Mouse (Mus musculus) embryonic facial prominence, embryonic 11.5 days (tissue): Measurements from ENCODE around the gene Kyat3. TPM values are rescaled to one million over a fixed set of nuclear protein-coding genes. Genes with fewer than 3 reads are reported as not detected.

Source experiments
- ATAC-seq: fragments of 200-750 bp; cut with Nextera tagmentation; replicated peaks from 2 replicates; pipeline ENCODE4 v1.8.0; 2017; ENCODE audit warnings: low read depth; ENCODE audit not compliant: insufficient number of reproducible peaks, low FRiP score, low TSS enrichment
- DNase-seq: peaks from one replicate; pipeline ENCODE4 v3.0.0-alpha.2; 2015; ENCODE audit warnings: low spot score
- H3K27ac ChIP-seq: fragments of 300-500 bp; sonication (generic); replicated peaks from 2 replicates; pipeline ENCODE4 v1.5.1; 2014; ENCODE audit warnings: mild to moderate bottlenecking, low read depth, low read length, control low read depth
- H3K27me3 ChIP-seq: fragments of 300-500 bp; sonication (generic); 2 replicates; pipeline ENCODE4 v1.6.1; 2014; ENCODE audit warnings: mild to moderate bottlenecking, low read length, moderate library complexity, mixed read lengths; ENCODE audit not compliant: control insufficient read depth, insufficient read depth
- H3K36me3 ChIP-seq: fragments of 300-500 bp; sonication (generic); replicated peaks from 2 replicates; pipeline ENCODE4 v1.6.1; 2014; ENCODE audit warnings: low read depth, mild to moderate bottlenecking, low read length, moderate library complexity, mixed read lengths; ENCODE audit not compliant: control insufficient read depth, insufficient read depth
- H3K4me1 ChIP-seq: fragments of 300-500 bp; sonication (generic); 2 replicates; pipeline ENCODE4 v1.6.1; 2014; ENCODE audit warnings: low read length, mixed read lengths; ENCODE audit not compliant: control insufficient read depth, insufficient read depth
- H3K4me2 ChIP-seq: fragments of 300-500 bp; sonication (generic); 2 replicates; pipeline ENCODE4 v1.6.1; 2014; ENCODE audit warnings: low read depth, mild to moderate bottlenecking, control low read depth, low read length, moderate library complexity
- H3K4me3 ChIP-seq: fragments of 300-500 bp; sonication (generic); 2 replicates; pipeline ENCODE4 v1.5.1; 2014; ENCODE audit warnings: low read depth, low read length, control low read depth
- H3K9ac ChIP-seq: fragments of 300-500 bp; sonication (generic); replicated peaks from 2 replicates; pipeline ENCODE4 v1.6.1; 2014; ENCODE audit warnings: mild to moderate bottlenecking, control low read depth, low read length
- H3K9me3 ChIP-seq: fragments of 300-500 bp; sonication (generic); replicated peaks from 2 replicates; pipeline ENCODE4 v1.6.1; 2016; ENCODE audit warnings: mild to moderate bottlenecking, low read length, inconsistent platforms, mixed read lengths; ENCODE audit not compliant: control insufficient read depth
- WGBS: fragments of 180-500 bp; shearing (Covaris S2); extraction: QIAGEN DNeasy Blood & Tissue Kit; methylation state at CpG from one replicate; pipeline ENCODE4 v1.1.7; 2014; 5-methylcytosine and 5-hydroxymethylcytosine counted together
- polyA plus RNA-seq: library from polyadenylated mRNA; unstranded; fragments of >200 nt; fragmentation: Nextera tagmentation; extraction: Ambion mirVana; gene quantifications from 2 replicates; pipeline ENCODE4 v1.2.1, GENCODE M21; 2014

Gene Kyat3
- polyA plus RNA-seq, 1 experiment from 2014 or later, result 22.5 TPM

DNA sequence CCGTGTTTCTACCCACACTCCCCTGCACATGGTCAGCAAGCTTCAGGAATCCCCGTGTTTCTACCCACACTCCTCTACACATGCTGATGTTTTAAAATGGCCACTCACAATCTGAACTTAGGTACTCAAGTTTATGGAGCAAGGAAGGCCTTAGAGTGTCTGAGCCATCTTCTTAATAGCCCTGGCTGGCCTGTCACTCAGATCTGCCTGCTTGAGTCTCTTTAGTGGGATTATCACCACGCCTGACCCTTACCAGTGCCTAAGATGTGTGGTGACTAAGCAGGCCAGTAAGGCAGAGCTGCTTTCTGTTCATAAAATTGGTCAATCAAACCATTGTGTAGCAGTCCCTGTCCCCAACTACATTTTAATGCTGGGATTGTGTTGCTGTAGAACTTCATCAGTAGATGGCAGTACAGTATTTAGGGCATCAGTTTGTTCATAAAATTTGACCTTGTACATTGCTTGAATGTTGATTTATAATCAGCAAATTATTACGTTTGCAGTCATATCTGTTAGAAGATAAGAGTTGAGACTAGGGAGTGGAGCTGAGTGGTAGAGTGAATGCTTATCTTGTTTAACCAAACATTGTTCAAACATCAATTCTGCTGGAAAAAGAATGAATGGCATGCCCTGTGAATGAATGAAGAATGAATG, 72.8 kb downstream of the Kyat3 start:
- Histone ChIP-seq H3K9me3 (no peaks in the 10 kb centered on the region), H3K9ac (no peak overlapping the region), H3K36me3 (no peaks in the 10 kb centered on the region; the same call in 1 of the 2 replicates), H3K4me2 (no peak overlapping the region), H3K4me3 (no peak overlapping the region), H3K27me3 (no peaks in the 10 kb centered on the region), H3K27ac (no peak overlapping the region), H3K4me1 (no peaks in the 10 kb centered on the region)
- ATAC-seq (no peak), DNase-seq (no peak)
- WGBS, result 84% methylated on average over 4 of the region's 4 CpGs

DNA sequence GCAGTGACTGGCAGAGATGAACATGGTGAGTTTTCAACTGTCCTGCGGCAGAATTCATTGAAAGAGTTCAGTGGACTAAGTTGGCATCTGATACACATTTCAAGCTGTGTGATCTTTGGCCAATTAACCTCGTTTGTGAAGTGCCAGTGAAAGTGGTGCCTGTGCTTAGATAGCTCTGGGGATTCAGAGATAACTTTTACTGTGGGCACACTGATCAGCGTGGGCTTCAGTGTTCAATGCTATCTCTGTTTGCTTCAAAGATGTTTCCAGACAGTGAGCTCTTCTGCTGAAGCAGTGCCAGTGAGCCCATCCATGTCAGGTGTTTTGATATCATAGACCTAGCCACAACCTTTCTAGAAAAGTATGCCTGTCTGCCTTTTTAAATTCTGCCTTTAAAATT, 76.4 kb downstream of the Kyat3 start:
- no peak overlapping the region for H3K9ac ChIP-seq
- H3K4me1 ChIP-seq, result no peaks in the 10 kb centered on the region
- WGBS, result 92% methylated on average over 3 of the region's 3 CpGs
- no peak overlapping the region for H3K27ac ChIP-seq
- H3K4me3 ChIP-seq, result no peak overlapping the region
- H3K4me2 ChIP-seq, result no peak overlapping the region
- H3K36me3 ChIP-seq, result no peaks in the 10 kb centered on the region; the same call in none of the 2 replicates
- DNase-seq, result no peak
- no peak for ATAC-seq
- H3K27me3 ChIP-seq, result no peaks in the 10 kb centered on the region
- H3K9me3 ChIP-seq, result no peaks in the 10 kb centered on the region

DNA sequence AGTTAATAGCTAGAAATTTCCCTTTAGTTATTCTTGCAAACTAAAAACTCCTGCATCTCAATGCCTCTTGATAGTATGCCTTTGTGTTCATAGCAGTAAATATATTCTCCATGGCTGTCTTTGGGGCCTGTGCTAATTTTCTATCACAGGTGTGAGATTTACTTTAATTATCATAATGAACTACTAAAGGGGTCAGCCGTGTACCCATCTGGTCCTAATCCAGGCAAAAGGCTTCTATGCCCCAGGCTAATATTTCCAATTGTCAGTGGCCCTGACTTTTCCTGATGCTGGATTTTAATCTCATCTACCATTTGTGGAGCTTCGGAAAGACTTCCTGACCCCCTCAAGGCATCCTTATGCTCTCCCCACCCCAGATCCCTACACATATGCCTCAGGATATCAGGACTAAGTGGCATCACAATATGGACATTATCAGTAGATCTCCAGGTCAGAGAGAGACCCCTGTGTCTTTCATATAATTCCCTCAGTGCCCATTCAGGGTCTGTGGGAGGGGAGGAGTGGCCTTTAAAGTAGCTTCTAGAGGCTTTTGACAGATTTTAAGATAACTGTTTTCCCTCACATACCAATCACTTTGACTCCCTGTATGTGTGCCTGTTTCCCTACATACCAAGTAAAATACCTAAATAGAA, 85.7 kb downstream of the Kyat3 start:
- peaks cover 4% of the 10 kb centered on the region for H3K36me3 ChIP-seq
- 55% methylated on average over 2 of the region's 2 CpGs for WGBS
- H3K4me2 ChIP-seq, result no peak overlapping the region
- no peaks in the 10 kb centered on the region for H3K9me3 ChIP-seq
- H3K4me3 ChIP-seq, result no peak overlapping the region
- no peaks in the 10 kb centered on the region for H3K27me3 ChIP-seq
- ATAC-seq (no peak), DNase-seq (no peak)
- no peaks in the 10 kb centered on the region for H3K4me1 ChIP-seq
- H3K9ac ChIP-seq, result no peak overlapping the region
- no peak overlapping the region for H3K27ac ChIP-seq

DNA sequence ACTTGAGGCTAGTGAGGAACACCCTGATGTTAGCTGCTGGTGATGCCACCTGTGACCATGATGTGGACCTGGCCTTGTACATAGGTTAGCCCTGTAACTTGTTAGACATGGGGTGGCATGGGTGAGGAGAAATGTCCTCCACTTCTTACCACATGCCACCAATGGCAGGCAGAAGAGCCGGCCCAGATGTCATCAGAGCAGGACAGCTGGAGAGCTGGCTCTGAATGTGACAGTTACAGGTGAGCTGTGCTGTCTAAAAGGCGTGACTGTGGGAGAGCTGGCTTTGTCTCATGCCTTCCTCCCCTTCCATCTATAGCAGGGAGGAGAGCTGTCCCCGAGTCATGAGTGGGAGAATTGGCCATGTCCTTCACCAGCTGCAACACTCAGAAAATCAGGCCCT, 94.7 kb downstream of the Kyat3 start:
- ATAC-seq (no peak), DNase-seq (no peak)
- no peak overlapping the region for H3K4me2 ChIP-seq
- no peak overlapping the region for H3K9ac ChIP-seq
- H3K9me3 ChIP-seq, result no peaks in the 10 kb centered on the region
- 98% methylated on average over 3 of the region's 3 CpGs for WGBS
- H3K4me1 ChIP-seq, result no peaks in the 10 kb centered on the region
- no peak overlapping the region for H3K27ac ChIP-seq
- H3K27me3 ChIP-seq, result no peaks in the 10 kb centered on the region
- H3K4me3 ChIP-seq, result no peak overlapping the region
- peaks cover 4% of the 10 kb centered on the region for H3K36me3 ChIP-seq

Other genes starting within 250 kb of the Kyat3 start
- 0.20 TPM in 1 of 2 replicates, not detected in the other for gene Gbp5, start 207.1 kb upstream of the Kyat3 start, polyA plus RNA-seq
- 1.4 and 2.1 TPM in 2 replicates for gene Gbp7, start 170.7 kb upstream of the Kyat3 start, polyA plus RNA-seq
- gene Gbp3, start 141.0 kb upstream of the Kyat3 start, polyA plus RNA-seq, result 0.38 and 0.82 TPM in 2 replicates
- gene Gbp2b, start 106.2 kb upstream of the Kyat3 start, polyA plus RNA-seq, result not detected in 2 replicates
- 0.15 and 0.25 TPM in 2 replicates for gene Gbp2, start 80.4 kb upstream of the Kyat3 start, polyA plus RNA-seq
- 102 and 104 TPM in 2 replicates for gene Gtf2b, start 64.0 kb downstream of the Kyat3 start, polyA plus RNA-seq
- 46.5 and 54.4 TPM in 2 replicates for gene Pkn2, start 181.0 kb downstream of the Kyat3 start, polyA plus RNA-seq